Mouse (Mus musculus) bone marrow macrophage, adult 2 months (primary cell): ENCODE results near the gene Hlf. TPM values are rescaled to one million over a fixed set of nuclear protein-coding genes. Genes with fewer than 3 reads are reported as not detected.

ENCODE experiments used
- H3K27ac ChIP-seq: 2 replicates; pipeline ENCODE4 v1.5.1; 2012; ENCODE audit warnings: low read depth, low read length; ENCODE audit not compliant: insufficient read depth
- H3K4me1 ChIP-seq: 2 replicates; pipeline ENCODE4 v1.6.1; 2012; ENCODE audit warnings: low read length; ENCODE audit not compliant: control insufficient read depth, insufficient read depth
- H3K4me3 ChIP-seq: 2 replicates; pipeline ENCODE4 v1.5.1; 2012; ENCODE audit warnings: mild to moderate bottlenecking, low read length, moderate library complexity; ENCODE audit not compliant: insufficient read depth
- CTCF ChIP-seq: IDR thresholded peaks from 2 replicates; pipeline ENCODE4 v1.5.1; 2012; ENCODE audit warnings: low read depth, mild to moderate bottlenecking, low read length, moderate library complexity
- POLR2A ChIP-seq: IDR thresholded peaks from 2 replicates; pipeline ENCODE4 v1.6.1; 2012; ENCODE audit warnings: mild to moderate bottlenecking, low read depth, low read length, borderline replicate concordance
- polyA plus RNA-seq: library from polyadenylated mRNA; stranded (reverse); fragments of >200 nt; gene quantifications from 2 replicates; pipeline ENCODE4 v1.2.4, GENCODE M21; 2012; ENCODE audit not compliant: missing spikeins, insufficient read depth, insufficient read length

The Hlf gene
- polyA plus RNA-seq, 1 experiment, result not detected

GRCm38 (mm10) chr11:90345746-90346145 lies 44.9 kb downstream of the Hlf start:
- Histone ChIP-seq H3K4me1 (no peaks in the 10 kb centered on the region), H3K27ac (no peak overlapping the region), H3K4me3 (no peak overlapping the region)
- TF ChIP-seq CTCF (no peak), POLR2A (no peak)

- no peak overlapping the region for H3K4me3 ChIP-seq
- no peak overlapping the region for H3K27ac ChIP-seq
- TF ChIP-seq POLR2A, result no peak
- no peak for TF ChIP-seq CTCF
- H3K4me1 ChIP-seq, result no peaks in the 10 kb centered on the region
These were observed 47.8 kb downstream of the Hlf start for GRCm38 (mm10) chr11:90342858-90343257.

DNA sequence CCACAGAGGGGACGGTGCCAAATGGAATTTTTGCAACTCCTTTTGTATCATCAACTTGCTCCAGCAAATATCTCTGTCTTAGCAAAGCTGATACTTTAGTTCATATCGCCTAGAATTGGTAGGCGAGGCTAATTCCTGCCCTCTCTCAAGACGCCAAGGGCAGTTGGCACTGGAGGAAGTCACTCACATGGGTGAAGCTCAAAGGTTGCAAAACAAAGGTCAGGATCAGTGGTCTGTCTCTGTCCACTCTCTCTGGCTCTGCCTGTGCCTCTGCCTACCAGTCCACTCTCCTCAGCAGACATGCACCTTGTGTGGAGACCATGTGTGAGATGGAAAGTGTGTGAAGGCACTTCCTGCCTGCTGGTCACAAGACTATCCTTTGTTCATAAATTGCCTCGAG lies 48.4 kb downstream of the Hlf start:
- Histone ChIP-seq H3K4me3 (no peak overlapping the region), H3K27ac (no peak overlapping the region), H3K4me1 (no peaks in the 10 kb centered on the region)
- no peak for TF ChIP-seq POLR2A
- no peak for TF ChIP-seq CTCF

DNA sequence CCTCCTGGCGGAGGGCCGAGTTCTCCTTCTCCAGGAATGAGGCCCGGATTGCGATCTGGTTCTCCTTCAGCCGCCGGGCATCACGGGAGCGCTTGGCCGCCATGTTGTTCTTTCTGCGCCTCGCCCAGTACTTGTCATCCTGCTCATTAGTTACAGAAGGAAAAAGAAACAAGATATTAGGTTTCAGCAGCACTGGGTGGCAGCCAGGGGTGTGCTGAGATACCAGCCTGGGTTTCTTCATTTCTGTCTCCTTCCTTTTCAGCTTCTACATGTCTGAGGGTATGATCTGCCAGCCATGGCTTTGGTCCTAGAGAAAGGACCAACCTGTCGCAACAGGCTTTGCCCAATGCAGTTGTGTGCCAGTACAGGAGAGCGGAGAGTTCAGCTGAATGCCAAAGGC lies 49.9 kb downstream of the Hlf start:
- Histone ChIP-seq H3K27ac (no peak overlapping the region), H3K4me1 (no peaks in the 10 kb centered on the region), H3K4me3 (no peak overlapping the region)
- TF ChIP-seq POLR2A (no peak), CTCF (no peak)

- no peak for TF ChIP-seq CTCF
- no peak for TF ChIP-seq POLR2A
- Histone ChIP-seq H3K4me1 (no peaks in the 10 kb centered on the region), H3K4me3 (no peak overlapping the region), H3K27ac (no peak overlapping the region)
These were observed 55.9 kb downstream of the Hlf start for GRCm38 (mm10) chr11:90334816-90335215.

GRCm38 (mm10) chr11:90332737-90333136 lies 58.0 kb downstream of the Hlf start:
- no peak overlapping the region for H3K4me3 ChIP-seq
- no peaks in the 10 kb centered on the region for H3K4me1 ChIP-seq
- no peak overlapping the region for H3K27ac ChIP-seq
- TF ChIP-seq CTCF (no peak), POLR2A (no peak)

DNA sequence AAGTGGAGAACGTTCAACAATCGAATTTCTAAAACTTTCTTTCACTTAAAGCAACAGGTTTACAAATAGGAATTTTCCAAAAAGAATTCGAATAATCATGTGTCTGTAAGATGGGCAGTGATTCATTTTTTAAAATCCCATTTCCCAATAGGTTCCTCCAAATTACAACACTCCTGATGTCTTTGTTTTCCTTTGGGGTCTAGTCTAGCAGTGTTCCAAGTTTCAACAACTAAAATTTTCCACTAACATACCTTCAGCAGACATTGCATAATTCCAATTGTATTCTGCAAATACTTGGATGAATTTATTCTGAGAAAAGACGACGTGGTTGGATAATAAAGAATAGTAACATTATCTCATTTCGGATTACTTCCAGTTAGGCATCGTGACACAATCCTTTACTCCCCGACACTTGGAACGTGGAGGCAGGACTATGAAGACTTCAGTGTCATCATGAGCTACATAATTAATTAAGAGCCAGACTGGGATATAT lies 60.4 kb downstream of the Hlf start:
- Histone ChIP-seq H3K4me1 (no peaks in the 10 kb centered on the region), H3K27ac (no peak overlapping the region), H3K4me3 (no peak overlapping the region)
- no peak for TF ChIP-seq POLR2A
- no peak for TF ChIP-seq CTCF

GRCm38 (mm10) chr11:90326836-90327235 lies 63.9 kb downstream of the Hlf start:
- TF ChIP-seq CTCF (no peak), POLR2A (no peak)
- H3K4me3 ChIP-seq, result no peak overlapping the region
- H3K27ac ChIP-seq, result no peak overlapping the region
- H3K4me1 ChIP-seq, result no peaks in the 10 kb centered on the region

- TF ChIP-seq CTCF (no peak), POLR2A (no peak)
- no peaks in the 10 kb centered on the region for H3K4me1 ChIP-seq
- no peak overlapping the region for H3K27ac ChIP-seq
- H3K4me3 ChIP-seq, result no peak overlapping the region
These were observed 64.5 kb downstream of the Hlf start for GRCm38 (mm10) chr11:90326146-90326545.

DNA sequence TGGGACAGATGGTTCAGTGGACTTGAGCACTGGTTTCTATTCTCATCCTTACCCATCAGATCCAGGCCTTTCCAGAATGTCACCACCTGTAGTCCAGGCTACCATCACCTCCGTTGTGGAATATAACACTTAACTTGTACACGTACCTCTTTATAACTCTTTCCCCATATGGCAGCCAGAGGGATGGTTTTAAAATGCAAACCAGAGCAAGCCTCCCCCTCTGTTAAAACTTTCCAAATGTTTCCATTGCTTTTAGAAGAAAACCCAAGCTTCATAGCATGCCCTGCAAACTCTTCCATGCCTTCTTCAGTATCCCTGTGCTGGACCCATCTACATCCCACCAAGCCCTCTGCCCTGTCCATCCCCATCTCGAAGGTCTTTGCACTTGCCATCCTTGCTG lies 66.1 kb downstream of the Hlf start:
- Histone ChIP-seq H3K4me1 (no peaks in the 10 kb centered on the region), H3K27ac (no peak overlapping the region), H3K4me3 (no peak overlapping the region)
- TF ChIP-seq CTCF, result no peak
- no peak for TF ChIP-seq POLR2A

DNA sequence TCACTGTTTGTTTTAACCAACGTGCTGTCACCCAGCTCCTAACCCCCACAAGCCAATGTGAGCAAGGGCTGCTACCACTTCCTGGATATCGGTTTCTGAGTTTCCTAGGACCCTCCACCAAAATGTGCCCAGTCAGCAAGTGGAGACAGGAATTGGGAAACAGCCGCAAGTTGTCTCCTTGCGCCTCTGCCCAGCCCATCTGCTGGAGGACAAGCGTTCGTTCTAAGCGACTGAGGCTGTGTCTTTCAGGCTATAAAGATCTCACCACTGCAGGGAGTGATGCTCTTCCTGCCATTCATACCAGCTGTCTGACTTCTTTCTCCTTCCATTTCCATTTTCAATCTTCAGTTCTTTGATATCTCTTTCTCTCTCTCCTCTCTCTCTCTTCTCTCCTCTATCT lies 69.8 kb downstream of the Hlf start:
- Histone ChIP-seq H3K4me3 (no peak overlapping the region), H3K4me1 (no peaks in the 10 kb centered on the region), H3K27ac (no peak overlapping the region)
- TF ChIP-seq POLR2A (no peak), CTCF (no peak)
